ENCODE assay signal across 8 mouse cellular contexts in genomic region chr9:122922936-122923381, GRCm38 (mm10). TPM values are rescaled to one million over a fixed set of nuclear protein-coding genes. Genes with fewer than 3 reads are reported as not detected.
A peak's percentile ranks its signal among the peaks of the same experiment; 100 is the strongest.
DNase-seq lines count a peak whose midpoint lies in the region; ATAC-seq and TF ChIP-seq lines count a peak whose summit lies in the region.

Gene Zfp105 (plus strand): TSS chr9:122923072.

- DNase-seq in embryo, embryonic 9.5 days (ENCODE audit: extremely low spot score), result peak; percentile 92
- peak; percentile 51 to 78 for DNase-seq in gastrocnemius, postnatal 4 days (ENCODE audit: low spot score in 2 of 2)
- DNase-seq in left cerebral cortex, postnatal 10 days (ENCODE audit: extremely low spot score in 1 of 2, low spot score in 2 of 2), result peak; percentile 67 to 87
- peak; percentile 85 to 86 for DNase-seq in right cerebral cortex, postnatal 10 days (ENCODE audit: low spot score in 2 of 2)
- DNase-seq in c-Kit-positive CD71-positive TER-119-positive erythroid progenitor cells, embryonic 14.5 days (ENCODE audit: low spot score), result no peak

- no peak for TF ChIP-seq POLR2A in bone marrow, adult 2 months (IDR thresholded peaks at IDR 0.05; ENCODE audit: borderline replicate concordance, control insufficient read depth, low read depth, low read length)

- H3K9me3 ChIP-seq in intestine, embryonic 15.5 days, result no peaks in the 10 kb centered on the region

- H3K4me1 ChIP-seq in bone marrow, adult 2 months (ENCODE audit: control insufficient read depth, insufficient read depth, low read length), result no peaks in the 10 kb centered on the region
- no peaks in the 10 kb centered on the region for H3K4me1 ChIP-seq in intestine, embryonic 15.5 days (replicated peaks)

- peak within 1 kb of the TSS; percentile 80 for H3K4me2 ChIP-seq in intestine, embryonic 15.5 days (replicated peaks)

- no peaks in the 10 kb centered on the region for H3K27me3 ChIP-seq in intestine, embryonic 15.5 days (replicated peaks)

- peak within 1 kb of the TSS; percentile 89 for H3K9ac ChIP-seq in intestine, embryonic 15.5 days

- ATAC-seq in intestine, embryonic 15.5 days, result peak; percentile 97
- peak; percentile 74 for ATAC-seq in megakaryocyte, adult 5-6 weeks (ENCODE audit: poor library complexity, severe bottlenecking)

- H3K4me3 ChIP-seq in bone marrow, adult 2 months (replicated peaks; ENCODE audit: control insufficient read depth, low read depth, low read length), result peak within 1 kb of the TSS; percentile 15
- peak within 1 kb of the TSS; percentile 78 for H3K4me3 ChIP-seq in intestine, embryonic 15.5 days (replicated peaks)

- WGBS in bone marrow, adult 2 months, result 6% methylated on average over 43 of the region's 43 CpGs
- WGBS in intestine, embryonic 15.5 days, result under 1% methylated on average over 43 of the region's 43 CpGs

- intact Hi-C loops in left cerebral cortex, postnatal 10 days (cut with DNase I), result no loop called here

- H3K27ac ChIP-seq in bone marrow, adult 2 months (ENCODE audit: control insufficient read depth, insufficient read depth, low read depth, low read length, poor library complexity), result no peak within 1 kb of the TSS
- H3K27ac ChIP-seq in intestine, embryonic 15.5 days, result peak within 1 kb of the TSS; percentile 79

- peaks cover 26% of the 10 kb centered on the region for H3K36me3 ChIP-seq in intestine, embryonic 15.5 days

- no peak for TF ChIP-seq CTCF in bone marrow, adult 2 months (IDR thresholded peaks at IDR 0.05; ENCODE audit: control insufficient read depth, insufficient read depth, low read length)

RNA-seq across cellular contexts. Expression of gene Zfp105, which starts in this region (rescaled TPM):
- 1.8 TPM in 1 of 2 replicates, not detected in the other for polyA plus RNA-seq in bone marrow, adult 2 months (2011; ENCODE audit: insufficient read depth, insufficient read length, low replicate concordance, missing spikeins)
- total RNA-seq in gastrocnemius, postnatal 4 days (2021), result 10 to 100 TPM; 10.6 to 11.7 TPM
- polyA plus RNA-seq in intestine, embryonic 15.5 days (2015; fragmentation: Nextera tagmentation; extraction: Ambion mirVana), result 12.2 and 13.7 TPM in 2 replicates
- total RNA-seq in left cerebral cortex, postnatal 10 days (2021), result 1 to 10 TPM; 6.9 to 8.0 TPM
- 1.1 and 1.8 TPM in 2 replicates for total RNA-seq in megakaryocyte, adult 5-6 weeks (2015)
- total RNA-seq in megakaryocyte, adult 5-6 weeks (2017), result 0.16 and 1.5 TPM in 2 replicates
